Mouse (Mus musculus): ENCODE measurements at regions not wholly inside any gene's neighbourhood (a gene's known extent, or its start where the extent isn't known, plus 50 kb on each side); places are given as distances from the start of the nearest gene placed in this dataset.

DNA sequence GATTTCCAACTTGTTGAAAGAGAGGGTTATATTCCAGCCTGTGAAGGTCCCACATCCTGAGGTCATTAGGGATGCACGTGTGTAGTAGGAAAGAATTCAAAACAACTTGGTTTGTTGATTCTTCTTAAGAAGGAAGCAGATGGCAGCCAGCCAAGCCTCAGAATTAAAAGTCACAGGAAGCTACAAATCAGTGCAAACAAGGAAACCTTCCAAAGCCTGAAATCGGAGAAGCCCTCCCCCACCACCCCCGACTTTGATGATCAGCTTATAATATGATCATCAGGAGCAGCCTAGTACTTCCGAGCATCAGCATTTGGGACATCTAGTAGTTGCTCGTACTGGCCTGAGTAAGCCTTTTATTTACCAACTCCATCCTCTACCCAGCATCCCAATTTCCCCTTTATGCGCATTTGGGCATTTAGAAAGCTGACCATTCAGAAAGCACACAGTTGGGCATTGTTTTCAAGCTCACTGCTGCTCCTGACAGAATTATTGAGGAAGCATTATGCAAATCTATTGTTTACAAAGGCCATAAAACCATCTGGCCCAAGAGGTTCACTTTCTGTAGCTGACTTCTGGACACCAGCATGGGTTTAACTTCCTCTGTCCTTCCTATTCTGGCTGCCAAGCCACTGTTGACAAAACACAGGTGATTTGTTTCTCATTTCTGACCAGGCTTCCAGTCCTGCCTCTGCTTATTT is 59.9 kb upstream of the Ppp3ca start:
- TF ChIP-seq CTCF (IDR thresholded peaks at IDR 0.05) (no peak), POLR2A (IDR thresholded peaks at IDR 0.05; ENCODE audit: insufficient read depth, low read depth, low read length) (no peak)

All from heart, adult 2 months (tissue).